Comparison of ENCODE assay signal across 19 mouse cellular contexts in the genomic region with DNA sequence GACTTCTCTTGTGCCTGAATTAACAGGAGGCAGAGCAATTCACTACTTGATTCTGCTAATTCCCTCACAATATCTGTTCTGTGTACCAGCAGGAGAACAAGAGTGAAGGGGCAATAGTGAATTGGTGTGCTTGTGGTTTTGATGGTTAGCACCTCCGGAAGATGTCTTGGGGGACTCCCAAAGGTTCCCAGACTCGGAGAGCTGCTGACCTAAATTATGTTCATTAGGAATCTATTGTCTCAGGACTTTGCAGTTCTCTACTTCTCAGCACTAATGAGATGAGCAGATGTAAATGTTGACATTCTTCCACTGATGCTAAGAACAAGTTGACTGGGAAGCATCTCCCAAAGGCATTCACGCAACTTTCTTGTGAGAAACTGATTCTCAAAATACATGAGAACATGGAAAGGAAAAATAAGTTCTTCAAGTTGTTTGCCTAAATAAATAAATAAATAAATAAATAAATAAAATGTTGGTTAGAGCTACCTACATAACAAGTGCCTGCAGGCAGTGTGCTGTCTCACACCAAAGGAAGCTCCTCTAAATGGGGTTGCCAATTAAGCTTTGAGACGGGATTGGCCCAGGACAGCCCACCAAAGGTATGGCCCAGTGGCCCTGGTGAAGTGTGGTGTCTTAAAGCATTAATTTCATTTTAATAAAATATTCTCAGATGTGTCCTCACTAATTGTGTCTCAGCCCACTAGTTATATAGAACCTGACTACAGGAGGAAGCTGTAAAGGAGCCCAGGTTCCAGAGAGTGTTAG.
DNase-seq lines count a peak whose midpoint lies in the region; ATAC-seq lines count a peak whose summit lies in the region.
"Had no signal": no experiment of that assay in that cellular context is flagged by ENCODE, and none has a peak within 500 bp of the region (broad histone marks: within the 10 kb centered on the region; RNA-seq: fewer than 3 reads in every experiment).

No protein-coding gene starts in this region.

- peak; percentile 57 for DNase-seq in retina, embryonic 14.5 days (ENCODE audit: low spot score)
- DNase-seq in lung, postnatal 14 days = no peak
- DNase-seq: adrenal gland, adult 2 months; adrenal gland, postnatal 25 days; cerebellum, adult 18-20 months; cerebellum, adult 9-11 months; cerebellum, postnatal 36 days; gastrocnemius, adult 2 months; gastrocnemius, postnatal 25 days had no signal

- 0 out of 2 replicates have a peak, but pooled peaks have one; percentile 39 for ATAC-seq in forebrain, embryonic 12.5 days (ENCODE audit: low FRiP score)
- no peak for ATAC-seq in forebrain, embryonic 16.5 days
- ATAC-seq in midbrain, embryonic 15.5 days (replicated peaks) = 0 out of 2 replicates have a peak, but pooled peaks have one; percentile 20
- ATAC-seq in midbrain, embryonic 16.5 days = no peak

- 0 out of 2 replicates have a peak, but pooled peaks cover 7% of the 10 kb centered on the region for H3K4me1 ChIP-seq in forebrain, embryonic 12.5 days
- no peaks in the 10 kb centered on the region for H3K4me1 ChIP-seq in forebrain, embryonic 16.5 days (replicated peaks; ENCODE audit: control insufficient read depth, insufficient read depth, low read length)
- no peaks in the 10 kb centered on the region for H3K4me1 ChIP-seq in midbrain, embryonic 15.5 days
- H3K4me1 ChIP-seq in midbrain, embryonic 16.5 days (ENCODE audit: control insufficient read depth, insufficient read depth, low read length) = no peaks in the 10 kb centered on the region
- H3K4me1 ChIP-seq: embryonic facial prominence, embryonic 15.5 days; heart, embryonic 12.5 days had no signal

- no peak overlapping the region for H3K9ac ChIP-seq in forebrain, embryonic 12.5 days
- no peak overlapping the region for H3K9ac ChIP-seq in forebrain, embryonic 16.5 days (replicated peaks; ENCODE audit: low read depth, low read length)
- no peak overlapping the region for H3K9ac ChIP-seq in midbrain, embryonic 15.5 days
- no peak overlapping the region for H3K9ac ChIP-seq in midbrain, embryonic 16.5 days (ENCODE audit: low read depth, low read length)
- H3K9ac ChIP-seq: embryonic facial prominence, embryonic 15.5 days; heart, embryonic 12.5 days; hindbrain, embryonic 14.5 days had no signal

- H3K36me3 ChIP-seq in forebrain, embryonic 12.5 days (replicated peaks) = no peaks in the 10 kb centered on the region
- H3K36me3 ChIP-seq in forebrain, embryonic 16.5 days (ENCODE audit: control insufficient read depth, insufficient read depth) = no peaks in the 10 kb centered on the region
- no peaks in the 10 kb centered on the region for H3K36me3 ChIP-seq in midbrain, embryonic 15.5 days (replicated peaks)
- no peaks in the 10 kb centered on the region for H3K36me3 ChIP-seq in midbrain, embryonic 16.5 days (ENCODE audit: control insufficient read depth, insufficient read depth, low read length)
- H3K36me3 ChIP-seq: embryonic facial prominence, embryonic 15.5 days; heart, embryonic 12.5 days; hindbrain, embryonic 10.5 days had no signal

- no peak overlapping the region for H3K4me3 ChIP-seq in forebrain, embryonic 12.5 days (replicated peaks)
- no peak overlapping the region for H3K4me3 ChIP-seq in forebrain, embryonic 16.5 days (replicated peaks; ENCODE audit: low read length)
- no peak overlapping the region for H3K4me3 ChIP-seq in midbrain, embryonic 15.5 days
- H3K4me3 ChIP-seq in midbrain, embryonic 16.5 days (ENCODE audit: low read depth, low read length) = no peak overlapping the region
- H3K4me3 ChIP-seq: embryonic facial prominence, embryonic 15.5 days; erythroblast, embryonic 14.5 days; heart, embryonic 12.5 days; hindbrain, embryonic 10.5 days had no signal

- H3K27ac ChIP-seq in forebrain, embryonic 12.5 days = no peak overlapping the region
- no peak overlapping the region for H3K27ac ChIP-seq in forebrain, embryonic 16.5 days (ENCODE audit: low read length)
- no peak overlapping the region for H3K27ac ChIP-seq in midbrain, embryonic 15.5 days
- no peak overlapping the region for H3K27ac ChIP-seq in midbrain, embryonic 16.5 days (ENCODE audit: low read length)
- H3K27ac ChIP-seq: embryonic facial prominence, embryonic 15.5 days; gastrocnemius, adult 2 months; hindbrain, embryonic 10.5 days; hindbrain, embryonic 14.5 days had no signal

- no peaks in the 10 kb centered on the region for H3K9me3 ChIP-seq in forebrain, embryonic 12.5 days
- H3K9me3 ChIP-seq in forebrain, embryonic 16.5 days (ENCODE audit: control insufficient read depth, low read length) = no peaks in the 10 kb centered on the region
- H3K9me3 ChIP-seq in midbrain, embryonic 15.5 days = no peaks in the 10 kb centered on the region
- no peaks in the 10 kb centered on the region for H3K9me3 ChIP-seq in midbrain, embryonic 16.5 days (replicated peaks; ENCODE audit: control insufficient read depth, low read length, poor library complexity, severe bottlenecking)
- H3K9me3 ChIP-seq: embryonic facial prominence, embryonic 15.5 days; heart, embryonic 12.5 days; hindbrain, embryonic 10.5 days had no signal

- no peak overlapping the region for H3K4me2 ChIP-seq in forebrain, embryonic 12.5 days
- H3K4me2 ChIP-seq in forebrain, embryonic 16.5 days (ENCODE audit: low read length) = no peak overlapping the region
- no peak overlapping the region for H3K4me2 ChIP-seq in midbrain, embryonic 15.5 days
- H3K4me2 ChIP-seq in midbrain, embryonic 16.5 days (ENCODE audit: low read length) = no peak overlapping the region
- H3K4me2 ChIP-seq: embryonic facial prominence, embryonic 15.5 days; heart, embryonic 12.5 days; hindbrain, embryonic 14.5 days had no signal

- WGBS in forebrain, embryonic 12.5 days = 59% methylated on average over 4 of the region's 4 CpGs
- WGBS in forebrain, embryonic 16.5 days = 48% methylated on average over 4 of the region's 4 CpGs
- WGBS in midbrain, embryonic 15.5 days = 92% methylated on average over 4 of the region's 4 CpGs
- 83% methylated on average over 4 of the region's 4 CpGs for WGBS in midbrain, embryonic 16.5 days

- no peaks in the 10 kb centered on the region for H3K27me3 ChIP-seq in forebrain, embryonic 12.5 days
- H3K27me3 ChIP-seq in forebrain, embryonic 16.5 days (replicated peaks; ENCODE audit: control insufficient read depth, insufficient read depth, low read length) = no peaks in the 10 kb centered on the region
- no peaks in the 10 kb centered on the region for H3K27me3 ChIP-seq in midbrain, embryonic 15.5 days (replicated peaks)
- no peaks in the 10 kb centered on the region for H3K27me3 ChIP-seq in midbrain, embryonic 16.5 days (ENCODE audit: control insufficient read depth, insufficient read depth, low read depth, low read length)
- H3K27me3 ChIP-seq: CH12.LX; embryonic facial prominence, embryonic 15.5 days; heart, embryonic 12.5 days had no signal

Comparison
In these comparisons a context has a peak if more than half of its experiments do, and no peak if none do; other contexts are left out.
1. ATAC-seq: peak in forebrain, embryonic 12.5 days (single experiment) and midbrain, embryonic 15.5 days (single experiment); none in forebrain, embryonic 16.5 days (single experiment) and midbrain, embryonic 16.5 days (single experiment).